Mouse (Mus musculus): ENCODE results near the gene Igsf8. TPM values are rescaled to one million over a fixed set of nuclear protein-coding genes. Genes with fewer than 3 reads are reported as not detected.
A peak's percentile ranks its signal among the peaks of the same experiment; 100 is the strongest.

Igsf8 gene
- total RNA-seq, 2 experiments from 2014 or later, result 15.4 to 19.1 TPM

- DNase-seq, result peak; percentile 81
These were observed 63.3 kb downstream of the Igsf8 start for GRCm38 (mm10) chr1:172324725-172325124.

- peak; percentile 53 for DNase-seq
These were observed 64.5 kb downstream of the Igsf8 start for GRCm38 (mm10) chr1:172325680-172326535.

- no peak for DNase-seq
These were observed 65.2 kb downstream of the Igsf8 start for GRCm38 (mm10) chr1:172326684-172327083.

- DNase-seq, result no peak
These were observed 66.0 kb downstream of the Igsf8 start for GRCm38 (mm10) chr1:172327206-172328001.

GRCm38 (mm10) chr1:172328041-172328440 is 66.6 kb downstream of the Igsf8 start:
- no peak for DNase-seq

- DNase-seq, result no peak
These were observed 67.0 kb downstream of the Igsf8 start for GRCm38 (mm10) chr1:172328461-172328860.

GRCm38 (mm10) chr1:172329131-172329530 is 67.7 kb downstream of the Igsf8 start, which contains the start of gene Kcnj9:
TSS of gene Kcnj9 (minus strand) at chr1:172329318.
- no peak for DNase-seq

GRCm38 (mm10) chr1:172329616-172330015 is 68.2 kb downstream of the Igsf8 start:
- no peak for DNase-seq

- DNase-seq, result no peak
These were observed 70.0 kb downstream of the Igsf8 start for GRCm38 (mm10) chr1:172331422-172331947.

- no peak for DNase-seq
These were observed 71.5 kb downstream of the Igsf8 start for GRCm38 (mm10) chr1:172332925-172333324.

GRCm38 (mm10) chr1:172333512-172333911 is 72.1 kb downstream of the Igsf8 start:
- no peak for DNase-seq

GRCm38 (mm10) chr1:172335804-172336203 is 74.4 kb downstream of the Igsf8 start:
- no peak for DNase-seq

- no peak for DNase-seq
These were observed 76.2 kb downstream of the Igsf8 start for GRCm38 (mm10) chr1:172337411-172338185.

GRCm38 (mm10) chr1:172340729-172341321 is 79.4 kb downstream of the Igsf8 start, which contains the start of gene Kcnj10:
TSS of gene Kcnj10 (plus strand) at chr1:172341210.
- DNase-seq, result peak; percentile 66

- DNase-seq, result no peak
These were observed 79.9 kb downstream of the Igsf8 start for GRCm38 (mm10) chr1:172341386-172341785.

GRCm38 (mm10) chr1:172342729-172343128 is 81.3 kb downstream of the Igsf8 start:
- no peak for DNase-seq

GRCm38 (mm10) chr1:172343914-172344313 is 82.5 kb downstream of the Igsf8 start:
- DNase-seq, result no peak

- no peak for DNase-seq
These were observed 83.4 kb downstream of the Igsf8 start for GRCm38 (mm10) chr1:172344820-172345219.

GRCm38 (mm10) chr1:172346707-172347106 is 85.3 kb downstream of the Igsf8 start:
- no peak for DNase-seq

GRCm38 (mm10) chr1:172347382-172347781 is 85.9 kb downstream of the Igsf8 start:
- DNase-seq, result no peak

- no peak for DNase-seq
These were observed 88.1 kb downstream of the Igsf8 start for GRCm38 (mm10) chr1:172349504-172349903.

All from gastrocnemius, postnatal 10 days (tissue).